In the genomic region with DNA sequence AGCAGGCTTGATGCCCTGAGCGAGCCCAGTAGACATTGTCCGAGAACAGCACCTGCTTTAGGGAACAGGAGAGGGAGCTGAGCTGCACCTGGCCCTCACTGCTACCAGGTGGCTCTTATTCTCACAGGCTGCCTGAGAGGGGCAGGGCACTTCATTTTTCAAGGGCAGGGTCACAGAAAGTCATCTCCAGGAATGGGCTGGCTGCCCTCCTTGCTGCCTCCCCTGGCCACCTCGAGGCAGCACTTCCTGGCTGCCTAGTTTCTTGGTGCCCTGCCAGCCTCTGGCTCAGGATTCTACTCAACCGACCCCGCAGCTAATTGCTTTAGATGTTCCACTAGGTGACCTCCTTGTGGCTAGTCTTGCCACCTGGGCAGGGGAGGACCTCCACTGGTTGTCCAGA, we compare ENCODE assay signal across 11 mouse cellular contexts. TPM values are rescaled to one million over a fixed set of nuclear protein-coding genes. Genes with fewer than 3 reads are reported as not detected.
A peak's percentile ranks its signal among the peaks of the same experiment; 100 is the strongest.
DNase-seq lines count a peak whose midpoint lies in the region; ATAC-seq and TF ChIP-seq lines count a peak whose summit lies in the region.
"Had no signal": no experiment of that assay in that cellular context is flagged by ENCODE, and none has a peak within 500 bp of the region (broad histone marks: within the 10 kb centered on the region; RNA-seq: fewer than 3 reads in every experiment).

No protein-coding gene starts in this region.

- peaks cover 2% of the 10 kb centered on the region; the same call in 1 of the 2 replicates for H3K36me3 ChIP-seq in heart, adult 2 months (ENCODE audit: control insufficient read depth, insufficient read depth, low read length)
- no peaks in the 10 kb centered on the region for H3K36me3 ChIP-seq in lung, postnatal 0 days (ENCODE audit: insufficient read depth, low read length)

- peak overlapping the region; percentile 87 for H3K4me2 ChIP-seq in lung, postnatal 0 days (replicated peaks; ENCODE audit: low read depth, low read length)

- H3K4me3 ChIP-seq in heart, adult 2 months: peak overlapping the region; percentile 65
- H3K4me3 ChIP-seq in lung, postnatal 0 days (ENCODE audit: low read depth, low read length): no peak overlapping the region

- no peaks in the 10 kb centered on the region for H3K79me2 ChIP-seq in heart, adult 2 months (replicated peaks; ENCODE audit: control insufficient read depth, insufficient read depth, low read length)

- intact Hi-C loops in heart, adult 2 months (cut with DNase I): no loop called here
- intact Hi-C loops in left cerebral cortex, postnatal 14 days (cut with DNase I): no loop called here

- H3K9me3 ChIP-seq in lung, postnatal 0 days (ENCODE audit: low read length): no peaks in the 10 kb centered on the region

- DNase-seq in heart, adult 11 months: peak; percentile 96
- no peak for DNase-seq in heart, adult 8-10 months (ENCODE audit: low spot score)
- peak; percentile 68 to 78 for DNase-seq in heart, adult 2 months
- peak; percentile 71 for DNase-seq in kidney, adult 18-20 months
- peak; percentile 73 for DNase-seq in lung, postnatal 0 days (ENCODE audit: low spot score)
- DNase-seq in testis, postnatal 14 days (ENCODE audit: low spot score): no peak
- DNase-seq in left cerebral cortex, postnatal 14 days (ENCODE audit: low spot score in 2 of 2): no peak
- DNase-seq in thymus, postnatal 36 days: no peak
- DNase-seq: gastrocnemius, postnatal 25 days had no signal

- H3K27me3 ChIP-seq in heart, adult 2 months (ENCODE audit: control insufficient read depth, insufficient read depth, low read length): no peaks in the 10 kb centered on the region
- peaks cover 10% of the 10 kb centered on the region for H3K27me3 ChIP-seq in lung, postnatal 0 days (replicated peaks; ENCODE audit: insufficient read depth, low read length)

- peak overlapping the region; percentile 81 for H3K27ac ChIP-seq in heart, adult 2 months
- peak overlapping the region; percentile 77 for H3K27ac ChIP-seq in lung, postnatal 0 days (ENCODE audit: low read length)

- TF ChIP-seq EP300 in heart, adult 2 months (IDR thresholded peaks at IDR 0.05; ENCODE audit: insufficient read depth, low read depth, low read length): 0 out of 2 replicates have a peak, but pooled peaks have one; percentile 28
- TF ChIP-seq EP300 in lung, postnatal 0 days (IDR thresholded peaks at IDR 0.05): no peak

- peak; percentile 47 for TF ChIP-seq CTCF in heart, adult 2 months (IDR thresholded peaks at IDR 0.05)
- TF ChIP-seq CTCF in lung, postnatal 0 days (IDR thresholded peaks at IDR 0.05): peak; percentile 51

- 18% methylated on average over 5 of the region's 5 CpGs for WGBS in heart, adult 2 months
- WGBS in lung, postnatal 0 days: 18% methylated on average over 5 of the region's 5 CpGs

- H3K4me1 ChIP-seq in heart, adult 2 months (ENCODE audit: control insufficient read depth, insufficient read depth, low read length): peaks cover 24% of the 10 kb centered on the region
- peaks cover 29% of the 10 kb centered on the region; the same call in 1 of the 2 replicates for H3K4me1 ChIP-seq in lung, postnatal 0 days (ENCODE audit: insufficient read depth, low read depth, low read length)

- ATAC-seq in lung, postnatal 0 days: peak; percentile 58
- ATAC-seq: activated CD4-positive, CD25-positive, alpha-beta regulatory T cell, adult 4 months had no signal

- peak overlapping the region; percentile 66 for H3K9ac ChIP-seq in heart, adult 2 months (ENCODE audit: low read depth, low read length)
- no peak overlapping the region for H3K9ac ChIP-seq in lung, postnatal 0 days (replicated peaks; ENCODE audit: low read depth)

- TF ChIP-seq POLR2A in heart, adult 2 months (IDR thresholded peaks at IDR 0.05; ENCODE audit: insufficient read depth, low read depth, low read length): peak; percentile 57; the same call in 1 of the 2 replicates

RNA-seq across cellular contexts. Expression of a gene that starts 2.0 kb away (rescaled TPM):
- total RNA-seq in heart, adult 8-10 months (2022): 10 to 100 TPM; 30.9 to 36.9 (median 32.8) TPM
- total RNA-seq in heart, adult 2 months (2021): 10 to 100 TPM; 32.4 to 34.2 TPM
- 42.0 and 48.1 TPM in 2 replicates for polyA plus RNA-seq in heart, adult 2 months (2012; rRNA removed)
- 11.8 and 13.0 TPM in 2 replicates for polyA plus RNA-seq in lung, postnatal 0 days (2015; fragmentation: Nextera tagmentation; extraction: Ambion mirVana)
- total RNA-seq in left cerebral cortex, postnatal 14 days (2021): 1 to 10 TPM in 1 of 2 experiments, under 1 TPM in 1; 0.91 to 1.7 TPM
- polyA plus RNA-seq: activated CD4-positive, CD25-positive, alpha-beta regulatory T cell, adult 4 months had no signal

RNA-seq across cellular contexts. Expression of a gene that starts 13.8 kb away (rescaled TPM):
- total RNA-seq in heart, adult 8-10 months (2022): under 1 TPM in 1 of 4 experiments, not detected in 3; 0.28 TPM
- total RNA-seq in heart, adult 2 months (2021): not detected
- 0.06 and 0.08 TPM in 2 replicates for polyA plus RNA-seq in heart, adult 2 months (2012; rRNA removed)
- 0.65 and 0.72 TPM in 2 replicates for polyA plus RNA-seq in lung, postnatal 0 days (2015; fragmentation: Nextera tagmentation; extraction: Ambion mirVana)
- under 1 TPM in 1 of 2 experiments, not detected in 1; 0.19 TPM for total RNA-seq in left cerebral cortex, postnatal 14 days (2021)
- total RNA-seq: layer of hippocampus, postnatal 25 days had no signal
- polyA plus RNA-seq: activated CD4-positive, CD25-positive, alpha-beta regulatory T cell, adult 4 months had no signal

RNA-seq across cellular contexts. Expression of a gene that starts 39.2 kb away (rescaled TPM):
- total RNA-seq in heart, adult 8-10 months (2022): 10 to 100 TPM; 13.6 to 15.2 (median 14.3) TPM
- total RNA-seq in heart, adult 2 months (2021): 10 to 100 TPM; 13.6 to 14.8 TPM
- polyA plus RNA-seq in heart, adult 2 months (2012; rRNA removed): 33.2 and 36.9 TPM in 2 replicates
- polyA plus RNA-seq in lung, postnatal 0 days (2015; fragmentation: Nextera tagmentation; extraction: Ambion mirVana): 52.3 and 54.5 TPM in 2 replicates
- 10 to 100 TPM; 41.1 to 50.0 TPM for total RNA-seq in left cerebral cortex, postnatal 14 days (2021)

RNA-seq across cellular contexts. Expression of a gene that starts 55.7 kb away (rescaled TPM):
- 100 to 1,000 TPM; 397 to 430 (median 418) TPM for total RNA-seq in heart, adult 8-10 months (2022)
- total RNA-seq in heart, adult 2 months (2021): 100 to 1,000 TPM; 424 to 434 TPM
- 641 and 822 TPM in 2 replicates for polyA plus RNA-seq in heart, adult 2 months (2012; rRNA removed)
- polyA plus RNA-seq in lung, postnatal 0 days (2015; fragmentation: Nextera tagmentation; extraction: Ambion mirVana): 724 and 747 TPM in 2 replicates
- total RNA-seq in left cerebral cortex, postnatal 14 days (2021): 100 to 1,000 TPM; 367 to 400 TPM

Comparison
In these comparisons a context has a peak if more than half of its experiments do, and no peak if none do; other contexts are left out.
1. DNase-seq: peak in heart, adult 11 months (single experiment), heart, adult 2 months (2 of 2), kidney, adult 18-20 months (single experiment) and lung, postnatal 0 days (single experiment); none in heart, adult 8-10 months (single experiment), testis, postnatal 14 days (single experiment), left cerebral cortex, postnatal 14 days (0 of 2) and thymus, postnatal 36 days (0 of 2).
2. RNA of a gene that starts 2.0 kb away (total RNA-seq): 32.4 to 34.2 TPM in heart, adult 2 months and 30.9 to 36.9 TPM in heart, adult 8-10 months; 0.91 to 1.7 TPM in left cerebral cortex, postnatal 14 days; every median in the first group is over 10 times any median in the second.